Mouse (Mus musculus) kidney, adult 2 months (tissue): Measurements from ENCODE around the gene Akap1. TPM values are rescaled to one million over a fixed set of nuclear protein-coding genes. Genes with fewer than 3 reads are reported as not detected.

Experiments
- DNase-seq: peaks from one replicate; pipeline ENCODE4 v3.0.0; 2021
- H3K27ac ChIP-seq: fragments of 200-500 bp; 2 replicates; pipeline ENCODE4 v1.5.1; 2012; ENCODE audit warnings: low read depth, low read length, control low read depth, inconsistent platforms; ENCODE audit not compliant: insufficient read depth
- H3K27me3 ChIP-seq: fragments of 200-500 bp; replicated peaks from 2 replicates; pipeline ENCODE4 v1.6.1; 2012; ENCODE audit warnings: mild to moderate bottlenecking, moderate library complexity, low read length, inconsistent platforms; ENCODE audit not compliant: control insufficient read depth, insufficient read depth
- H3K36me3 ChIP-seq: fragments of 200-500 bp; 2 replicates; pipeline ENCODE4 v1.6.1; 2012; ENCODE audit warnings: mild to moderate bottlenecking, moderate library complexity, low read length, inconsistent platforms; ENCODE audit not compliant: control insufficient read depth, insufficient read depth
- H3K4me1 ChIP-seq: fragments of 200-500 bp; 2 replicates; pipeline ENCODE4 v1.6.1; 2011; ENCODE audit warnings: low read length; ENCODE audit not compliant: control insufficient read depth, insufficient read depth
- H3K4me3 ChIP-seq: fragments of 200-500 bp; 2 replicates; pipeline ENCODE4 v1.5.1; 2011; ENCODE audit warnings: mild to moderate bottlenecking, low read depth, low read length, control low read depth; ENCODE audit not compliant: insufficient read depth
- CTCF ChIP-seq: fragments of 200-500 bp; conservative IDR thresholded peaks from 2 replicates; pipeline ENCODE4 v1.5.1; 2011; ENCODE audit warnings: low read depth, mild to moderate bottlenecking, control low read depth, low read length, moderate library complexity, mixed read lengths; ENCODE audit not compliant: insufficient read depth, insufficient read length
- POLR2A ChIP-seq: fragments of 200-500 bp; IDR thresholded peaks from one replicate; pipeline ENCODE4 v1.6.1; 2011; ENCODE audit warnings: low read depth, low read length, control low read depth
- WGBS: fragments of 180-500 bp; shearing (Covaris S2); methylation state at CpG from one replicate; pipeline ENCODE4 v1.1.7; 2018; 5-methylcytosine and 5-hydroxymethylcytosine counted together
- polyA plus RNA-seq: library from polyadenylated mRNA; depleted of rRNA; stranded (reverse); fragments of >200 nt; gene quantifications from 2 replicates; pipeline ENCODE4 v1.2.3, GENCODE M21; 2012

Akap1 gene
- polyA plus RNA-seq, 1 experiment = 72.6 TPM

- no peaks in the 10 kb centered on the region for H3K36me3 ChIP-seq
- WGBS = under 1% methylated on average over 49 of the region's 49 CpGs
- H3K4me3 ChIP-seq = peak overlapping the region; percentile 53
- peak overlapping the region; percentile 87 for H3K27ac ChIP-seq
- DNase-seq = peak; percentile 74
- H3K27me3 ChIP-seq = no peaks in the 10 kb centered on the region
- TF ChIP-seq CTCF = no peak
- TF ChIP-seq POLR2A = no peak
- H3K4me1 ChIP-seq = peaks cover 7% of the 10 kb centered on the region; the same call in 1 of the 2 replicates
Observed at GRCm38 (mm10) chr11:88863904-88864457, 405 bp downstream of the Akap1 start.

- peak; percentile 78 for DNase-seq
- Histone ChIP-seq H3K27ac (peak overlapping the region; percentile 87), H3K36me3 (no peaks in the 10 kb centered on the region), H3K4me3 (peak overlapping the region; percentile 53), H3K27me3 (no peaks in the 10 kb centered on the region), H3K4me1 (peaks cover 7% of the 10 kb centered on the region; the same call in 1 of the 2 replicates)
- TF ChIP-seq POLR2A = no peak
- TF ChIP-seq CTCF = no peak
- 2% methylated on average over 32 of the region's 32 CpGs for WGBS
Observed at GRCm38 (mm10) chr11:88863071-88863903, 1.1 kb downstream of the Akap1 start.

GRCm38 (mm10) chr11:88862355-88862754, 2.0 kb downstream of the Akap1 start:
- WGBS = 51% methylated on average over 2 of the region's 2 CpGs
- 0 out of 2 replicates have a peak overlapping the region, but pooled peaks have one; percentile 53 for H3K4me3 ChIP-seq
- DNase-seq = no peak
- TF ChIP-seq POLR2A = no peak
- TF ChIP-seq CTCF = no peak
- H3K27me3 ChIP-seq = no peaks in the 10 kb centered on the region
- peaks cover 11% of the 10 kb centered on the region for H3K4me1 ChIP-seq
- H3K27ac ChIP-seq = peak overlapping the region; percentile 87
- no peaks in the 10 kb centered on the region for H3K36me3 ChIP-seq

GRCm38 (mm10) chr11:88861060-88861459, 3.3 kb downstream of the Akap1 start:
- WGBS = 52% methylated on average over 3 of the region's 3 CpGs
- H3K27ac ChIP-seq = no peak overlapping the region
- H3K36me3 ChIP-seq = no peaks in the 10 kb centered on the region
- no peaks in the 10 kb centered on the region for H3K27me3 ChIP-seq
- no peak overlapping the region for H3K4me3 ChIP-seq
- no peak for TF ChIP-seq POLR2A
- no peak for TF ChIP-seq CTCF
- peaks cover 23% of the 10 kb centered on the region for H3K4me1 ChIP-seq
- DNase-seq = no peak

GRCm38 (mm10) chr11:88860641-88861040, 3.7 kb downstream of the Akap1 start:
- Histone ChIP-seq H3K27ac (no peak overlapping the region), H3K4me1 (peaks cover 27% of the 10 kb centered on the region), H3K27me3 (no peaks in the 10 kb centered on the region), H3K36me3 (no peaks in the 10 kb centered on the region), H3K4me3 (no peak overlapping the region)
- DNase-seq = no peak
- 59% methylated on average over 3 of the region's 3 CpGs for WGBS
- TF ChIP-seq POLR2A (no peak), CTCF (no peak)

- Histone ChIP-seq H3K27me3 (no peaks in the 10 kb centered on the region), H3K4me1 (peaks cover 28% of the 10 kb centered on the region), H3K27ac (peak overlapping the region; percentile 0; the same call in 1 of the 2 replicates), H3K4me3 (no peak overlapping the region), H3K36me3 (no peaks in the 10 kb centered on the region)
- TF ChIP-seq CTCF = no peak
- no peak for TF ChIP-seq POLR2A
- no peak for DNase-seq
- 51% methylated on average over 3 of the region's 3 CpGs for WGBS
Observed at GRCm38 (mm10) chr11:88857311-88858005, 6.9 kb downstream of the Akap1 start.

GRCm38 (mm10) chr11:88856383-88856782, 8.0 kb downstream of the Akap1 start:
- Histone ChIP-seq H3K4me3 (no peak overlapping the region), H3K27me3 (no peaks in the 10 kb centered on the region), H3K36me3 (no peaks in the 10 kb centered on the region), H3K27ac (no peak overlapping the region), H3K4me1 (peaks cover 37% of the 10 kb centered on the region)
- TF ChIP-seq CTCF (no peak), POLR2A (no peak)
- 46% methylated on average over 2 of the region's 2 CpGs for WGBS
- no peak for DNase-seq
